Mouse (Mus musculus) heart, embryonic 14.5 days (tissue): ENCODE data around the gene Elobl. TPM values are rescaled to one million over a fixed set of nuclear protein-coding genes. Genes with fewer than 3 reads are reported as not detected.
"Not testable (repeated sequence)": the region's sequence is repeated elsewhere in the genome, so short reads cannot be mapped to it uniquely, and the experiment has no call there.

ENCODE experiments used
- ATAC-seq: fragments of 200-750 bp; cut with Nextera tagmentation; 2 replicates; pipeline ENCODE4 v1.8.0; 2017; ENCODE audit warnings: low read depth, moderate TSS enrichment; ENCODE audit not compliant: insufficient number of reproducible peaks, insufficient read depth, low FRiP score
- H3K27ac ChIP-seq, 2 experiments: fragments of 200-500 bp in 1 of 2; fragments of 300-500 bp in 1 of 2; sonication (generic) in 1 of 2; replicated peaks in 1 of 2; 2 replicates each; pipeline ENCODE4 v1.5.1; 2012 to 2014; ENCODE audit warnings: low read depth in 2 of 2, low read length in 2 of 2, control low read depth in 1 of 2, mild to moderate bottlenecking in 1 of 2, mixed read lengths in 1 of 2; ENCODE audit not compliant: control insufficient read depth in 1 of 2, insufficient read depth in 1 of 2
- H3K27me3 ChIP-seq: fragments of 300-500 bp; sonication (generic); 2 replicates; pipeline ENCODE4 v1.6.1; 2014; ENCODE audit warnings: mild to moderate bottlenecking, low read length, control low read depth; ENCODE audit not compliant: control insufficient read depth, insufficient read depth
- H3K36me3 ChIP-seq: fragments of 300-500 bp; sonication (generic); 2 replicates; pipeline ENCODE4 v1.6.1; 2014; ENCODE audit warnings: mild to moderate bottlenecking, control low read depth, low read length, mixed read lengths; ENCODE audit not compliant: control insufficient read depth, insufficient read depth
- H3K4me1 ChIP-seq, 2 experiments: fragments of 200-500 bp in 1 of 2; fragments of 300-500 bp in 1 of 2; sonication (generic) in 1 of 2; 2 replicates each; pipeline ENCODE4 v1.6.1; 2012 to 2014; ENCODE audit warnings: low read length in 2 of 2, control low read depth in 1 of 2, mixed read lengths in 1 of 2; ENCODE audit not compliant: control insufficient read depth in 2 of 2, insufficient read depth in 2 of 2
- H3K4me2 ChIP-seq: fragments of 300-500 bp; sonication (generic); 2 replicates; pipeline ENCODE4 v1.6.1; 2014; ENCODE audit warnings: mild to moderate bottlenecking, low read length
- H3K4me3 ChIP-seq, 2 experiments: fragments of 200-500 bp in 1 of 2; fragments of 300-500 bp in 1 of 2; sonication (generic) in 1 of 2; 2 replicates each; pipeline ENCODE4 v1.5.1; 2012 to 2014; ENCODE audit warnings: low read length in 2 of 2, mild to moderate bottlenecking in 2 of 2, control low read depth in 1 of 2, low read depth in 1 of 2, moderate library complexity in 1 of 2; ENCODE audit not compliant: control insufficient read depth in 1 of 2, insufficient read depth in 1 of 2
- H3K9ac ChIP-seq: fragments of 300-500 bp; sonication (generic); 2 replicates; pipeline ENCODE4 v1.6.1; 2014; ENCODE audit warnings: mild to moderate bottlenecking, low read length
- H3K9me3 ChIP-seq: fragments of 300-500 bp; sonication (generic); 2 replicates; pipeline ENCODE4 v1.6.1; 2016; ENCODE audit warnings: low read length, control low read depth; ENCODE audit not compliant: control insufficient read depth
- WGBS: fragments of 180-500 bp; shearing (Covaris S2); extraction: QIAGEN DNeasy Blood & Tissue Kit; methylation state at CpG from one replicate; pipeline ENCODE4 v1.1.7; 2014; 5-methylcytosine and 5-hydroxymethylcytosine counted together
- polyA plus RNA-seq: library from polyadenylated mRNA; unstranded; fragments of >200 nt; fragmentation: Nextera tagmentation; extraction: Ambion mirVana; gene quantifications from 2 replicates; pipeline ENCODE4 v1.2.1, GENCODE M21; 2014

Elobl gene
- polyA plus RNA-seq, 1 experiment from 2014 or later = not detected

DNA sequence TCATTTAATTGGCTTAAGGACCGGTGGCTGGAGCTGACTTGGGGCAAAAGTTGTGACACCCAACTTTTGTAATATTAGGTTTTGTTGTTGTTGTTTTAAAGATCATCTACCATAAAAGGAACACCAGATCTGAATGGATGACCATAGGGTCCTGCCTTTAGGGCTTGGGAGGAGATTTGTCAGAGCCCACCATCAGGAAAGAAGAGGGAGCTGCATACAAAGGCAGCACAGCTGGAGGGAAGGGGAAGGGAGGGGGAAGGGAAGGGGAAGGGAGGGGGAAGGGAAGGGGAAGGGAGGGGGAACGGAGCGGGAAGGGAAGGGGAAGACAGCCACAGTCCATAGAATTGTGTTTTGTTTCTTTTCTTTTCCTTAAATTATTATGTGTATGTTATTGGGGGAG is 31.7 kb upstream of the Elobl start:
- no peaks in the 10 kb centered on the region; the same call in 1 of the 2 replicates for H3K36me3 ChIP-seq
- H3K4me1 ChIP-seq = peaks cover 16 to 22% of the 10 kb centered on the region in 2 experiments
- WGBS = 35% methylated on average over 3 of the region's 3 CpGs
- H3K4me3 ChIP-seq = no peak overlapping the region
- ATAC-seq = no peak
- H3K27ac ChIP-seq = peak overlapping the region in 1 of 2 experiments; percentile 46; a peak in 1 of 4 replicates
- H3K4me2 ChIP-seq = peak overlapping the region; percentile 73
- no peak overlapping the region for H3K9ac ChIP-seq
- H3K27me3 ChIP-seq = no peaks in the 10 kb centered on the region
- H3K9me3 ChIP-seq = no peaks in the 10 kb centered on the region

DNA sequence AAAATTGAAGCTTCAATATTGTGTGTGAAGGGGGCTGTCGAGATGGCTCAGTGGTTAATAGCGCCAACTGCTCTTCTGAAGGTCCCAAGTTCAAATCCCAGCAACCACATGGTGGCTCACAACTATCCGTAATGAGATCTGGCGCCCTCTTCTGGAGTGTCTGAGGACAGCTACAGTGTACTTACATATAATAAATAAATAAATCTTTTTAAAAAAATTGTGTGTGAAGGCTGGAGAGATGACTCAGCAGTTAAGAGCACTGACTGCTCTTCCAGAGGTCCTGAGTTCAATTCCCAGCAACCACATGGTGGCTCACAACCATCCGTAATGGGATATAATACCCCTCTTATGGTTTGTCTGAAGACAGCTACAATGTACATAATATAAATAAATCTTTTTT is 30.6 kb upstream of the Elobl start:
- peak overlapping the region; percentile 51 to 69; a peak in 3 of 4 replicates for H3K27ac ChIP-seq
- not testable (repeated sequence) for H3K4me3 ChIP-seq, H3K9me3 ChIP-seq, ATAC-seq, H3K36me3 ChIP-seq, H3K27me3 ChIP-seq, H3K9ac ChIP-seq, H3K4me2 ChIP-seq
- peaks cover 10 to 13% of the 10 kb centered on the region in 2 experiments for H3K4me1 ChIP-seq
- 81% methylated on average over 5 of the region's 5 CpGs for WGBS

DNA sequence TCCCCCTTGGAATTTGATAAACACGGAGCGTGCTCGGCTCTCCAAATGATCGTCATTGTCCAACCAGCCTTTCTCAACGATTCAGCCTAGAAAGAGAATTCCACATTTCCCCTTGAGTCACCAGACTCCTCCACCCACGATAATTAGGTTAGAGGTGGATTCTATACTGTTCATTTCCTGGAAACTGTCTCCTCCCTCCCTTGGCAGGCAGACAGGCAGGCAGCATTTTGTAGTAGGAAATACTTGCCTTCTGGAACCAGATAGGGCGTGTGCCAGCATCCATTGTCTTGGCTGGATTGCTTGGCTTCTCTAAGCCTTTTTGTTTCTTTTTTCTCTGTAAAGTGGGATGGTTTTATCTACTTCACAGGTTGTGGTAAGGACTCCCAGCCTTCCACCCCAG is 29.7 kb upstream of the Elobl start:
- peaks cover 7 to 11% of the 10 kb centered on the region in 2 experiments for H3K4me1 ChIP-seq
- no peaks in the 10 kb centered on the region for H3K27me3 ChIP-seq
- no peak overlapping the region for H3K4me3 ChIP-seq
- peaks cover 1% of the 10 kb centered on the region for H3K36me3 ChIP-seq
- H3K27ac ChIP-seq = peak overlapping the region; percentile 60 to 69
- ATAC-seq = 0 out of 2 replicates have a peak, but pooled peaks have one; percentile 49
- WGBS = 51% methylated on average over 7 of the region's 7 CpGs
- 0 out of 2 replicates have a peak overlapping the region, but pooled peaks have one; percentile 21 for H3K4me2 ChIP-seq
- H3K9me3 ChIP-seq = no peaks in the 10 kb centered on the region
- no peak overlapping the region for H3K9ac ChIP-seq

- Histone ChIP-seq H3K4me1 (peaks cover 3 to 11% of the 10 kb centered on the region in 2 experiments; a peak in 3 of 4 replicates), H3K36me3 (peaks cover 9% of the 10 kb centered on the region), H3K4me3 (no peak overlapping the region), H3K4me2 (no peak overlapping the region), H3K9me3 (no peaks in the 10 kb centered on the region), H3K27ac (peak overlapping the region in 1 of 2 experiments; percentile 69; a peak in 1 of 4 replicates), H3K9ac (no peak overlapping the region), H3K27me3 (no peaks in the 10 kb centered on the region)
- 89% methylated on average over 2 of the region's 2 CpGs for WGBS
- no peak for ATAC-seq
Observed at GRCm38 (mm10) chr11:88995616-88996015, 28.9 kb upstream of the Elobl start.

DNA sequence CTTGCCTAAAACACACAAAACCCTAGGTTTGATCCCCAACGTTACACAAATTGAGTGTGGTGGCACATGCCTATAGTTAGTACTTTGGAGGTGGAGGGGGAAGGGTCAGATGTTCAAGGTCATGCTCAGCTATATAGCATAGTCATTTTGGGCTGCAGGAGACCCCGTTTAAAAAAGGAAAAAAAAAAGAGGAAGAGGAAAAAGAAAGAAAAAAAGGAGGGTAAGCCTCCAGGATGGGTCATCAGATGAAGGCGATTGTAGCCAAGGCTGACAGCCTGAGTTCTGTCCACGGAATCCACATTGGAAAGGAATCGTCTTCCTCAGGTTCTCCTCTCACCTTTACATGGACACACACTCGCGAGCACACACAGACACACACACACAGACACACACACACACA is 27.8 kb upstream of the Elobl start:
- no peak overlapping the region for H3K27ac ChIP-seq
- no peaks in the 10 kb centered on the region for H3K9me3 ChIP-seq
- peaks cover 12% of the 10 kb centered on the region for H3K36me3 ChIP-seq
- H3K4me3 ChIP-seq = no peak overlapping the region
- H3K27me3 ChIP-seq = no peaks in the 10 kb centered on the region
- H3K4me1 ChIP-seq = peaks cover 3 to 11% of the 10 kb centered on the region in 2 experiments; a peak in 3 of 4 replicates
- no peak overlapping the region for H3K4me2 ChIP-seq
- WGBS = 86% methylated on average over 7 of the region's 7 CpGs
- ATAC-seq = no peak
- H3K9ac ChIP-seq = no peak overlapping the region

- WGBS = 19% methylated on average over 5 of the region's 5 CpGs
- no peak overlapping the region for H3K4me3 ChIP-seq
- H3K27ac ChIP-seq = no peak overlapping the region
- H3K36me3 ChIP-seq = peaks cover 18% of the 10 kb centered on the region
- no peak overlapping the region for H3K9ac ChIP-seq
- no peak overlapping the region for H3K4me2 ChIP-seq
- H3K9me3 ChIP-seq = no peaks in the 10 kb centered on the region
- H3K27me3 ChIP-seq = no peaks in the 10 kb centered on the region
- H3K4me1 ChIP-seq = peaks cover 0 to 8% of the 10 kb centered on the region in 2 experiments; a peak in 2 of 4 replicates
- ATAC-seq = no peak
Observed at GRCm38 (mm10) chr11:88993625-88994024, 26.9 kb upstream of the Elobl start.

- Histone ChIP-seq H3K9me3 (no peaks in the 10 kb centered on the region), H3K27ac (no peak overlapping the region), H3K4me3 (no peak overlapping the region), H3K4me1 (peaks cover 0 to 5% of the 10 kb centered on the region in 2 experiments; a peak in 1 of 4 replicates), H3K9ac (no peak overlapping the region), H3K4me2 (no peak overlapping the region), H3K36me3 (peaks cover 18% of the 10 kb centered on the region), H3K27me3 (no peaks in the 10 kb centered on the region)
- 45% methylated on average over 7 of the region's 7 CpGs for WGBS
- no peak for ATAC-seq
Observed at GRCm38 (mm10) chr11:88993186-88993585, 26.5 kb upstream of the Elobl start.

DNA sequence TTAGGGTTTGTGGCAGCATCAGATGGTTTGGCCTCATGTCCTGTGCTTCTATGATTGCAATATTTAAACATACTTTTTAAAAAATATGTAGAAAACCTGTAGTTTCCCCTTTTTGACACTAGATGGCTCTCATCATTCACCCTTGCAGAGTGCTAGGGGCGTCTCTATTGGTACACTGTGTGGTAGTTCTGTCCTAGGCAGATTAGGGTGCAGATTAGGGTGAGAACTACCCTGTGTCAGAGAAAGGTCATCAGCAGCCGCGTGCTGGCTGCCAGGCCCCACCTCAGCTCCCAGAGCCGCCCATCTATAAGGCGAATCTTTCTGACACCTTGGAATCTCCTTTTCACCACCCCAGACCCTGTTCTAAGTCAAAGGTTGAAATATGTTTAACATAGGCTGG is 22.8 kb upstream of the Elobl start:
- ATAC-seq = no peak
- H3K36me3 ChIP-seq = peaks cover 49% of the 10 kb centered on the region
- H3K9ac ChIP-seq = no peak overlapping the region
- no peak overlapping the region for H3K4me3 ChIP-seq
- no peak overlapping the region for H3K27ac ChIP-seq
- no peaks in the 10 kb centered on the region for H3K9me3 ChIP-seq
- H3K4me2 ChIP-seq = no peak overlapping the region
- no peaks in the 10 kb centered on the region for H3K27me3 ChIP-seq
- 60% methylated on average over 5 of the region's 5 CpGs for WGBS
- no peaks in the 10 kb centered on the region for H3K4me1 ChIP-seq
